Mouse (Mus musculus): ENCODE measurements at regions not wholly inside any gene's neighbourhood (a gene's known extent, or its start where the extent isn't known, plus 50 kb on each side); places are given as distances from the start of the nearest gene placed in this dataset.
"Not testable (repeated sequence)": the region's sequence is repeated elsewhere in the genome, so short reads cannot be mapped to it uniquely, and the experiment has no call there.

GRCm38 (mm10) chr15:90422122-90422614 lies 198.1 kb downstream of the Alg10b start:
- no peak for DNase-seq
- H3K4me3 ChIP-seq (ENCODE audit: control insufficient read depth, insufficient read depth, low read length), result no peak overlapping the region
- no peaks in the 10 kb centered on the region for H3K4me1 ChIP-seq (replicated peaks; ENCODE audit: control insufficient read depth, insufficient read depth, low read length)
- no peaks in the 10 kb centered on the region for H3K36me3 ChIP-seq (ENCODE audit: control insufficient read depth, insufficient read depth, low read length)
- TF ChIP-seq POLR2A (IDR thresholded peaks at IDR 0.05; ENCODE audit: control insufficient read depth, extremely low read depth, insufficient read depth, low read length, poor library complexity) (no peak), CTCF (IDR thresholded peaks at IDR 0.05; ENCODE audit: borderline replicate concordance, control insufficient read depth, extremely low read depth, insufficient read depth, low read length, poor library complexity) (no peak)
- 55% methylated on average over 5 of the region's 5 CpGs for WGBS
- H3K27me3 ChIP-seq (ENCODE audit: control insufficient read depth, insufficient read depth, low read length), result no peaks in the 10 kb centered on the region
- no peak overlapping the region for H3K27ac ChIP-seq (ENCODE audit: control insufficient read depth, insufficient read depth, low read length)

- H3K4me1 ChIP-seq (replicated peaks; ENCODE audit: control insufficient read depth, insufficient read depth, low read length); H3K4me3 ChIP-seq (ENCODE audit: control insufficient read depth, insufficient read depth, low read length); H3K27me3 ChIP-seq (ENCODE audit: control insufficient read depth, insufficient read depth, low read length); H3K36me3 ChIP-seq (ENCODE audit: control insufficient read depth, insufficient read depth, low read length); DNase-seq; H3K27ac ChIP-seq (ENCODE audit: control insufficient read depth, insufficient read depth, low read length): not testable (repeated sequence)
- WGBS, result 92% methylated on average over 3 of the region's 3 CpGs
Measured at GRCm38 (mm10) chr15:90431048-90431447, 206.9 kb downstream of the Alg10b start.

GRCm38 (mm10) chr15:90432154-90432553 lies 208.0 kb downstream of the Alg10b start:
- 50% methylated on average over 2 of the region's 2 CpGs for WGBS
- Histone ChIP-seq H3K36me3 (ENCODE audit: control insufficient read depth, insufficient read depth, low read length) (no peaks in the 10 kb centered on the region), H3K4me1 (replicated peaks; ENCODE audit: control insufficient read depth, insufficient read depth, low read length) (no peaks in the 10 kb centered on the region), H3K4me3 (ENCODE audit: control insufficient read depth, insufficient read depth, low read length) (no peak overlapping the region), H3K27ac (ENCODE audit: control insufficient read depth, insufficient read depth, low read length) (no peak overlapping the region), H3K27me3 (ENCODE audit: control insufficient read depth, insufficient read depth, low read length) (no peaks in the 10 kb centered on the region)
- DNase-seq, result no peak
- TF ChIP-seq POLR2A (IDR thresholded peaks at IDR 0.05; ENCODE audit: control insufficient read depth, extremely low read depth, insufficient read depth, low read length, poor library complexity) (no peak), CTCF (IDR thresholded peaks at IDR 0.05; ENCODE audit: borderline replicate concordance, control insufficient read depth, extremely low read depth, insufficient read depth, low read length, poor library complexity) (no peak)

- 50% methylated on average over 5 of the region's 5 CpGs for WGBS
- H3K27ac ChIP-seq (ENCODE audit: control insufficient read depth, insufficient read depth, low read length), result no peak overlapping the region
- H3K36me3 ChIP-seq (ENCODE audit: control insufficient read depth, insufficient read depth, low read length), result no peaks in the 10 kb centered on the region
- no peak for DNase-seq
- TF ChIP-seq CTCF (IDR thresholded peaks at IDR 0.05; ENCODE audit: borderline replicate concordance, control insufficient read depth, extremely low read depth, insufficient read depth, low read length, poor library complexity) (no peak), POLR2A (IDR thresholded peaks at IDR 0.05; ENCODE audit: control insufficient read depth, extremely low read depth, insufficient read depth, low read length, poor library complexity) (no peak)
- H3K27me3 ChIP-seq (ENCODE audit: control insufficient read depth, insufficient read depth, low read length), result no peaks in the 10 kb centered on the region
- H3K4me1 ChIP-seq (replicated peaks; ENCODE audit: control insufficient read depth, insufficient read depth, low read length), result no peaks in the 10 kb centered on the region
- no peak overlapping the region for H3K4me3 ChIP-seq (ENCODE audit: control insufficient read depth, insufficient read depth, low read length)
Measured at GRCm38 (mm10) chr15:90435286-90435685, 211.2 kb downstream of the Alg10b start.
